Mouse (Mus musculus): ENCODE data around the gene Dlg1.

Dlg1 gene

DNA sequence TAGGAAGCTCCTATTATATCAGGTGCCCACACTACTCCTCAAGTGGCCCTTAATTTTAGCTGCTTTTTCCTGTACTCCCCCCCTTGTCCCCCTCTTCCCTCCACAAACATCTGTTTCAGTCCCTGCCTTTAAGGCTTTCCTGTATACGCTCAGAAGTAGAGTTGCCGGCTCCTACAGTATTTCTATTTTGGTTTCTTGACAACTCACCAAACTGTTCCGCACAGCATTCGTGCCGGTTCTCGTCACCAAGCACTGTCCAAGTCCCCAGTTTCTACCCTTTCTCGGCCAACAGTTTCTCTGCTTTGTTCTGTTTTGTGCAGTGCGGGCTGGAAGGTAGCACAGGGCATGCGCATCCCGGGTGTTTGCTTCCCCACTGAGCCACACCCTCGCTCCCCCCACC is 245.7 kb downstream of the Dlg1 start:
- DNase-seq = no peak

DNA sequence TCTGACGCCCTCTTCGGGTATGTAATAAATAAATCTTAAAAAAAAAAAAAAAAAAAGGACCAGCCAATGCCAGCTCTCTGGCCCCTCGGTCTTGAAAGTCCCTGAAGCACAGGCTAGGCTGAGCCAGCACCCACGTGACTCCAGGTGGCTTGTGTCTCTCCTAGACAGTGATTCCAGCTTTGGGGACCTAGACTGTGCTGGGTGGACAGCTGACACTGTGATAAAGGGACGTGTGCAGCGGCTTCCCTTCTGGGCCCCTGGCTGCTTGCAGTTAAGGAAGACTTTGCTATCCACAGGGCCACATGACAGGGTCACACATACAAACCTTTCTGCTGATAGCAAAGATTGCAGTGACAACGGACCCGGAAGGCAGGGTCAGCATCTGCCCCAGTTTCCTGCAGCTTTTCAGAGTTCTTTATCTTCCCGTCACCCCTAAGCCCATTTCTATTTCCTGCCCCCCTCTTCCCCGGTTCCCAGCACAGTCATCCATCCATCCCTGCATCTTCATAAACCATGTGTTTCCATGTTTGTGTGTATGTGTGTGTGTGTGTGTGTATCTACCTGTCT is 247.1 kb downstream of the Dlg1 start:
- no peak for DNase-seq

DNA sequence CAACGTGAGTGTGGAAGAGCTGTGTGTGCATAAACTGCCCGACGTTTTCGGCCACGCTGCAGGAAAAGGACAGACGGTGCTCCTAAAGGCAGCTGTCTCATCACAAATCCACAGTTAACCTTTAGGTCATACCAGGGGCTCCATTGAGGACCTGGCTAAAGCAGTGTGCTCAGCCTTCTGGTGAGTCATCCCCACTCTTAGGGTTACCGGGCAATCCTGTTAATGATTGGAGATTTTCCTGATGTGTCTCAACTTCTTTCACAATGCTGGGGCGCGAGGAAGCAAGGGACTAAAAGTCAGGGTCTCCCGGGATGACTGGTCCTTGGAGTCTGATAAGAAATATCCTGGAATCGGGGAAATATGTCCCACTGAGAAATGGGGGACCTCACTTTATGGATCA is 254.5 kb downstream of the Dlg1 start:
- no peak for DNase-seq

DNA sequence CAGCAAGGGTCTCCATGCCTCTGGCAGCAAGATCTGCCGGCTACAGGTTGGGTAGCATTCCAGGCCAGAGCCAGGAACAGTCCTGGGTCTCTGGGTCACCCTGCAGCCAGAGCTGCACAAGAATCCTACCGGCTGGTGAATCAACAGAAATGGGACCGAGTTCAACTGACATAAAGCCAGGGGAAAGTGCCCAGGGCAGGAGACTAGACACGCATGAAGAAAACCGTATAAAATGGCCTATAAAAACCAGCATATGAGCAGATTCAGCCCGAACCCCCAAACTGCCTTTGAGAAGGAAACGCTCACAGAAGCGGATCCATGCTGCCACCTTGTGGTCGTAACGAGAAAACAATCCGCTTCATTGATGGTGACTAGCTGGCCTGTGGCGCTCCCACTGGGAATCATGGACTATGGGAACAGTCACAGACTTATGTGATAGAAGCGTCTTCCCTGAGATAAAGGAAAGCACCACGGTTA is 255.0 kb downstream of the Dlg1 start:
- peak; percentile 85 for DNase-seq

DNA sequence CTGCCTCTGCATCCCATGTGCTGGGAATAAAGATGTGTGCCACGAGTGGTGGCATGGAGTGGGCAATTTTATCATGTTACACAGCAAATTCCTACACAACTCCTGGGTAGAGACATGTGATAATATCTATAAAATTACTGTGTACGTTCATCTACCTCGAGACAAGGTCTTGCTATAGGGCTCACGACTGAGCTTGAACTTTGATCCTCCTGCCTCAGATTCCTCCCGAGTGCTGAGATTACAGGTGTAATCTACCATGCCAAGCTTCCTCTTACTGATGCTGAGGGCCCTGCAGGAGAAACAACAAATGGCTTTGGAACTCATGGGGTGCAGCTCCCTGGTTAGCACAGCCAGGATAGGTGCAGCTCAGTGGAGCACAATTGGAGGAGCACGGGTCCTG is 261.1 kb downstream of the Dlg1 start:
- DNase-seq = no peak

Measured in lung, postnatal 10 days (tissue).